Mouse (Mus musculus) duodenum, adult 2 months (tissue): ENCODE data around the gene Pcmtd2. TPM values are rescaled to one million over a fixed set of nuclear protein-coding genes. Genes with fewer than 3 reads are reported as not detected.

Experiments
- polyA plus RNA-seq: library from polyadenylated mRNA; depleted of rRNA; stranded (reverse); fragments of >200 nt; gene quantifications from 2 replicates; pipeline ENCODE4 v1.2.3, GENCODE M21; 2012; ENCODE audit warnings: low replicate concordance; rRNA removed

Pcmtd2 gene
- polyA plus RNA-seq: 5.0 and 8.6 TPM in 2 replicates

DNA sequence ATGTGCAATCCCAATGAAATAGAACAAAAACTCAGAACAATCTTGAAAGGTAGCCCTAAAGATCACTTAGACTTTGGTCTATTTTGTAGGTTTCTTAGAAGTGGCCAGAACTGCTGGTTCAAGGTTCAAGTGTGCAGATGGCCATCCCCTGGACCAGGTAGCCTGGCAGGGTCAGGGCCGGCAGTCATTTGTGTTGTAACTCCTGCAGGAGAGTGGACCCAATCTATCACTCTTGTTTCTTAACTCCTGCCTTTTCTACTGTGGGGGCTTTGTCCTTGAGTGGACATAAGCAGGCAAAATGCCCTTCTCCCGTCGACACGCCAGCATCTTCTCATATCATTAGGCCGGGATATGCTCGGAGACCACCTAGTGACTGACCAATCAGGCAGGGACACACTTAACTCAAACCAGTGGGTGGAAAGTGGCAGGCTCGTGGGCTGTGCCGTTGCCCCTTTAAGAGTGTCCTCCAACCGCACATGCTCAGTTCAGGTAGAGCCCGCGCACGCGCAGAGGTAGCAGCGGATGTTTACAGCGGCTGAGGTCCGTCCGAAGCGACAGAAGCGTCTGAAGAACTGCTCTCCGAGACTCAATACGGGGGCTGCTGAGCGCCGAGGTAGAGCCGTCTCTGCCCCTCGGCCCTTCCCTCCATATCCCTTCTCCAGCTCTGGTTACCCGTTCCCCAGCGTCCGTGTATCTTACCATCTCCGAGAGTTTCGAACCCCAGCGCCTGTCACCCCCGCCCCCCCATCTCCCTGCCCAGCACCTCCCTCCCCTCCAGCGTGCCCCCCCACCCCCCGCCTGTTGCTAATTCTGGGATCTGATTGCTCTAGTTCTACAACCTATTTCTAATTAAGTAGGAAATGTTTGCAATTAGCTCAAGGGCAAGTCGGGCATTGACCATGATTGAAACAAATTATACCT lies at the start of gene Pcmtd2:
Pcmtd2 (plus strand) TSS at position 483 of the 921 bp plus-strand sequence.

GRCm38 (mm10) chr2:181863791-181864535 lies 26.3 kb downstream of the Pcmtd2 start, which contains the start of gene Polr3k:
Polr3k (plus strand) TSS chr2:181864337.

Other genes with a start within 250 kb of the Pcmtd2 start
- gene Prpf6, start 246.0 kb upstream of the Pcmtd2 start, polyA plus RNA-seq: 4.1 and 4.5 TPM in 2 replicates
- gene Zfp512b, start 245.1 kb upstream of the Pcmtd2 start, polyA plus RNA-seq: 7.8 and 14.6 TPM in 2 replicates
- gene Samd10, start 238.6 kb upstream of the Pcmtd2 start, polyA plus RNA-seq: 21.4 and 27.7 TPM in 2 replicates
- gene Gm29797, start 180.8 kb upstream of the Pcmtd2 start, polyA plus RNA-seq: 0.63 TPM in 1 of 2 replicates, not detected in the other
- gene Sox18, start 166.2 kb upstream of the Pcmtd2 start, polyA plus RNA-seq: 37.5 and 89.5 TPM in 2 replicates
- gene Tcea2, start 157.5 kb upstream of the Pcmtd2 start, polyA plus RNA-seq: 3.5 and 3.7 TPM in 2 replicates
- gene Rgs19, start 143.9 kb upstream of the Pcmtd2 start, polyA plus RNA-seq: 17.5 and 20.7 TPM in 2 replicates
- gene Lkaaear1, start 139.4 kb upstream of the Pcmtd2 start, polyA plus RNA-seq: not detected in 2 replicates
- gene Oprl1, start 122.8 kb upstream of the Pcmtd2 start, polyA plus RNA-seq: 0.13 TPM in 1 of 2 replicates, not detected in the other
- 0.26 and 0.67 TPM in 2 replicates for gene Myt1, start 74.5 kb upstream of the Pcmtd2 start, polyA plus RNA-seq
- 0.69 and 0.89 TPM in 2 replicates for gene Polr3k, start 26.5 kb downstream of the Pcmtd2 start, polyA plus RNA-seq
- gene Gm14496, start 153.3 kb downstream of the Pcmtd2 start, polyA plus RNA-seq: not detected in 2 replicates